Mouse (Mus musculus) heart, embryonic 16.5 days (tissue): ENCODE measurements around the gene Dapk1. TPM values are rescaled to one million over a fixed set of nuclear protein-coding genes. Genes with fewer than 3 reads are reported as not detected.

Source experiments
- ATAC-seq: fragments of 200-750 bp; cut with Nextera tagmentation; replicated peaks from 2 replicates; pipeline ENCODE4 v1.8.0; 2017; ENCODE audit warnings: moderate number of reproducible peaks; ENCODE audit not compliant: insufficient read depth, low FRiP score; ENCODE audit errors: extremely low read depth
- H3K27ac ChIP-seq: fragments of 300-500 bp; sonication (generic); 2 replicates; pipeline ENCODE4 v1.5.1; 2014; ENCODE audit warnings: mild to moderate bottlenecking, low read length, control low read depth, moderate library complexity
- H3K27me3 ChIP-seq: fragments of 300-500 bp; sonication (generic); 2 replicates; pipeline ENCODE4 v1.6.1; 2014; ENCODE audit warnings: low read length, mixed read lengths; ENCODE audit not compliant: control insufficient read depth, insufficient read depth
- H3K36me3 ChIP-seq: fragments of 300-500 bp; sonication (generic); 2 replicates; pipeline ENCODE4 v1.6.1; 2014; ENCODE audit not compliant: control insufficient read depth, insufficient read depth
- H3K4me1 ChIP-seq: fragments of 300-500 bp; sonication (generic); 2 replicates; pipeline ENCODE4 v1.6.1; 2014; ENCODE audit warnings: low read length, mixed read lengths; ENCODE audit not compliant: control insufficient read depth, insufficient read depth
- H3K4me2 ChIP-seq: fragments of 300-500 bp; sonication (generic); 2 replicates; pipeline ENCODE4 v1.6.1; 2014; ENCODE audit warnings: low read depth, mild to moderate bottlenecking, control low read depth, low read length
- H3K4me3 ChIP-seq: fragments of 300-500 bp; sonication (generic); 2 replicates; pipeline ENCODE4 v1.5.1; 2014; ENCODE audit warnings: mild to moderate bottlenecking, control low read depth, low read length
- H3K9ac ChIP-seq: fragments of 300-500 bp; sonication (generic); 2 replicates; pipeline ENCODE4 v1.6.1; 2014; ENCODE audit warnings: low read length, control low read depth
- H3K9me3 ChIP-seq: fragments of 300-500 bp; sonication (generic); replicated peaks from 2 replicates; pipeline ENCODE4 v1.6.1; 2016; ENCODE audit warnings: low read length; ENCODE audit not compliant: control insufficient read depth
- WGBS: fragments of 180-500 bp; shearing (Covaris S2); extraction: QIAGEN DNeasy Blood & Tissue Kit; methylation state at CpG from one replicate; pipeline ENCODE4 v1.1.7; 2014; 5-methylcytosine and 5-hydroxymethylcytosine counted together
- polyA plus RNA-seq: library from polyadenylated mRNA; unstranded; fragments of >200 nt; fragmentation: Nextera tagmentation; extraction: Ambion mirVana; gene quantifications from 2 replicates; pipeline ENCODE4 v1.2.1, GENCODE M21; 2015

Gene Dapk1
- polyA plus RNA-seq, 1 experiment from 2014 or later = 8.3 TPM

GRCm38 (mm10) chr13:60648350-60648749 is 46.6 kb downstream of the Dapk1 start:
- no peaks in the 10 kb centered on the region for H3K36me3 ChIP-seq
- no peak overlapping the region for H3K9ac ChIP-seq
- H3K4me1 ChIP-seq = peaks cover 5% of the 10 kb centered on the region; the same call in 1 of the 2 replicates
- 83% methylated on average over 5 of the region's 5 CpGs for WGBS
- no peak overlapping the region for H3K4me3 ChIP-seq
- no peak overlapping the region for H3K4me2 ChIP-seq
- ATAC-seq = no peak
- no peak overlapping the region for H3K27ac ChIP-seq
- no peaks in the 10 kb centered on the region for H3K27me3 ChIP-seq
- no peaks in the 10 kb centered on the region for H3K9me3 ChIP-seq

- no peak overlapping the region for H3K9ac ChIP-seq
- no peaks in the 10 kb centered on the region for H3K27me3 ChIP-seq
- no peaks in the 10 kb centered on the region for H3K9me3 ChIP-seq
- 82% methylated on average over 11 of the region's 11 CpGs for WGBS
- H3K36me3 ChIP-seq = no peaks in the 10 kb centered on the region
- no peak overlapping the region for H3K4me2 ChIP-seq
- H3K4me3 ChIP-seq = no peak overlapping the region
- H3K27ac ChIP-seq = no peak overlapping the region
- no peaks in the 10 kb centered on the region for H3K4me1 ChIP-seq
- no peak for ATAC-seq
Measured at GRCm38 (mm10) chr13:60650000-60650399, 48.3 kb downstream of the Dapk1 start.

- no peak; the same call in 1 of the 2 replicates for ATAC-seq
Measured at GRCm38 (mm10) chr13:60654017-60654565, 52.3 kb downstream of the Dapk1 start.

GRCm38 (mm10) chr13:60655246-60655645 is 53.5 kb downstream of the Dapk1 start:
- no peak overlapping the region for H3K9ac ChIP-seq
- H3K9me3 ChIP-seq = no peaks in the 10 kb centered on the region
- no peak overlapping the region for H3K4me3 ChIP-seq
- no peaks in the 10 kb centered on the region for H3K27me3 ChIP-seq
- H3K4me1 ChIP-seq = peaks cover 5% of the 10 kb centered on the region
- H3K36me3 ChIP-seq = no peaks in the 10 kb centered on the region
- 69% methylated on average over 3 of the region's 3 CpGs for WGBS
- no peak overlapping the region for H3K27ac ChIP-seq
- H3K4me2 ChIP-seq = no peak overlapping the region
- no peak for ATAC-seq

More at GRCm38 (mm10) chr13:60654017-60654565, 52.3 kb downstream of the Dapk1 start:
- H3K36me3 ChIP-seq = no peaks in the 10 kb centered on the region
- H3K27me3 ChIP-seq = no peaks in the 10 kb centered on the region
- no peak overlapping the region for H3K4me2 ChIP-seq
- WGBS = 77% methylated on average over 2 of the region's 2 CpGs
- no peaks in the 10 kb centered on the region for H3K9me3 ChIP-seq
- no peak overlapping the region for H3K9ac ChIP-seq
- H3K4me1 ChIP-seq = no peaks in the 10 kb centered on the region
- no peak overlapping the region for H3K4me3 ChIP-seq
- H3K27ac ChIP-seq = no peak overlapping the region; the same call in 1 of the 2 replicates

- WGBS = 68% methylated on average over 1 of the region's 1 CpGs
- H3K4me2 ChIP-seq = no peak overlapping the region
- no peaks in the 10 kb centered on the region for H3K36me3 ChIP-seq
- no peaks in the 10 kb centered on the region for H3K27me3 ChIP-seq
- peaks cover 11% of the 10 kb centered on the region for H3K4me1 ChIP-seq
- H3K4me3 ChIP-seq = no peak overlapping the region
- no peak overlapping the region for H3K9ac ChIP-seq
- no peak overlapping the region for H3K27ac ChIP-seq
- ATAC-seq = no peak; the same call in 1 of the 2 replicates
- no peaks in the 10 kb centered on the region for H3K9me3 ChIP-seq
Measured at GRCm38 (mm10) chr13:60659600-60659999, 57.9 kb downstream of the Dapk1 start.

- no peak overlapping the region for H3K27ac ChIP-seq
- H3K9me3 ChIP-seq = no peaks in the 10 kb centered on the region
- no peaks in the 10 kb centered on the region for H3K36me3 ChIP-seq
- no peak overlapping the region for H3K9ac ChIP-seq
- H3K4me1 ChIP-seq = peaks cover 11% of the 10 kb centered on the region
- H3K27me3 ChIP-seq = no peaks in the 10 kb centered on the region
- ATAC-seq = no peak
- 36% methylated on average over 2 of the region's 2 CpGs for WGBS
- H3K4me2 ChIP-seq = no peak overlapping the region
- H3K4me3 ChIP-seq = no peak overlapping the region
Measured at GRCm38 (mm10) chr13:60660056-60660455, 58.3 kb downstream of the Dapk1 start.

GRCm38 (mm10) chr13:60660711-60661261 is 59.0 kb downstream of the Dapk1 start:
- Histone ChIP-seq H3K9me3 (no peaks in the 10 kb centered on the region), H3K9ac (no peak overlapping the region), H3K36me3 (no peaks in the 10 kb centered on the region), H3K27me3 (no peaks in the 10 kb centered on the region), H3K4me1 (peaks cover 11% of the 10 kb centered on the region), H3K27ac (no peak overlapping the region), H3K4me3 (no peak overlapping the region), H3K4me2 (no peak overlapping the region)
- 73% methylated on average over 9 of the region's 9 CpGs for WGBS
- no peak for ATAC-seq

GRCm38 (mm10) chr13:60662493-60663177 is 60.9 kb downstream of the Dapk1 start:
- H3K27me3 ChIP-seq = no peaks in the 10 kb centered on the region
- WGBS = 73% methylated on average over 8 of the region's 8 CpGs
- H3K9ac ChIP-seq = no peak overlapping the region
- ATAC-seq = no peak
- H3K4me1 ChIP-seq = peaks cover 11% of the 10 kb centered on the region
- H3K4me2 ChIP-seq = no peak overlapping the region
- H3K4me3 ChIP-seq = no peak overlapping the region
- no peaks in the 10 kb centered on the region for H3K9me3 ChIP-seq
- no peaks in the 10 kb centered on the region for H3K36me3 ChIP-seq
- no peak overlapping the region for H3K27ac ChIP-seq

GRCm38 (mm10) chr13:60664058-60664457 is 62.3 kb downstream of the Dapk1 start:
- Histone ChIP-seq H3K9ac (no peak overlapping the region), H3K9me3 (no peaks in the 10 kb centered on the region), H3K27me3 (no peaks in the 10 kb centered on the region), H3K36me3 (no peaks in the 10 kb centered on the region), H3K27ac (no peak overlapping the region), H3K4me2 (no peak overlapping the region), H3K4me1 (peaks cover 11% of the 10 kb centered on the region), H3K4me3 (no peak overlapping the region)
- no peak for ATAC-seq
- 50% methylated on average over 3 of the region's 3 CpGs for WGBS
